Mouse (Mus musculus): ENCODE data around the gene Lamp1.

GRCm38 (mm10) chr8:13158718-13159376, at the start of gene Lamp1:
- TF ChIP-seq POLR2A (IDR thresholded peaks at IDR 0.05; ENCODE audit: control insufficient read depth, low read depth, low read length) (peak; percentile 68), CTCF (IDR thresholded peaks at IDR 0.05; ENCODE audit: control insufficient read depth, insufficient read depth, insufficient replicate concordance, low read depth, low read length) (no peak)
